Mouse (Mus musculus): Measurements from ENCODE around the gene Elp5. TPM values are rescaled to one million over a fixed set of nuclear protein-coding genes. Genes with fewer than 3 reads are reported as not detected.

Gene Elp5
- polyA plus RNA-seq, 1 experiment from 2014 or later, result 154 TPM

DNA sequence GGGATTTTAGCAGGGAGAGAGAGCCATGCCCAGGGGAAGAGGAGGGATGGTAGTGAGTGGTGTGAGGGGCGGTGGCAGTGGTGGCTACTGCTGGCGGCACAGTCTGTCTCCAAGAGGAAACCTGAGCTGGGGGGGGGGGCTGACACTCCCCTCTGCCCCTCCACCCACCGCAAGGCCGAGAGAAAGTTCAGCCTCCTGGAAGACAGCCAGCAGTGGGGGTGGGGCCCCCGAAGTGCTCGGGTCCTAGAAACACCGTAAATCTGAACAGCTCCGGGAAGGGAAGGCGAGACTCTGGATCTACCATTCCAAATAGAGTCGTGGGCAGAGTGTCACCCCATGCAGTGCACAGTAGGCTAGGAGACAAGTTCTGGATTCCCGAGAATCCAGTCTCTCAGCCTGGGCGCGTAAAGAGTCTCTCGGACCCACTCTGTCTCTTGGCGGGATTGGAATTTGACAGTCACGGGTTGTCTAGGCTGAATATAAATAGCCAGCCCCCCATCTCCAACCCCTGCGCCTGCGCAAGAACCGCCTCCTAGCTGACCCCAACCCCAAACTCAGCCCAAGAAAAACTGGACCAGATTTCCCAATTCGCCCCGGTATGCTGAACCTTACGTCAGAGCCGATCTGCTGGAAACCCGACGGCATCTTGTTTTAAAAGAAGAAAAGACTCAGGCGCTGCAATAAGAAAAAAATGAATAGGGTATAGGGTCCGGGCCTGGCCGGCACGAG is 34.8 kb downstream of the Elp5 start:
- Histone ChIP-seq H3K9me3 (no peaks in the 10 kb centered on the region), H3K27ac (no peak overlapping the region), H3K27me3 (peaks cover 40% of the 10 kb centered on the region), H3K4me3 (peak overlapping the region; percentile 44), H3K36me3 (no peaks in the 10 kb centered on the region), H3K9ac (peak overlapping the region; percentile 63), H3K4me1 (replicated peaks) (peaks cover 19% of the 10 kb centered on the region), H3K4me2 (peak overlapping the region; percentile 62)
- WGBS, result 2% methylated on average over 29 of the region's 29 CpGs
- ATAC-seq (ENCODE audit: low FRiP score), result peak; percentile 46

DNA sequence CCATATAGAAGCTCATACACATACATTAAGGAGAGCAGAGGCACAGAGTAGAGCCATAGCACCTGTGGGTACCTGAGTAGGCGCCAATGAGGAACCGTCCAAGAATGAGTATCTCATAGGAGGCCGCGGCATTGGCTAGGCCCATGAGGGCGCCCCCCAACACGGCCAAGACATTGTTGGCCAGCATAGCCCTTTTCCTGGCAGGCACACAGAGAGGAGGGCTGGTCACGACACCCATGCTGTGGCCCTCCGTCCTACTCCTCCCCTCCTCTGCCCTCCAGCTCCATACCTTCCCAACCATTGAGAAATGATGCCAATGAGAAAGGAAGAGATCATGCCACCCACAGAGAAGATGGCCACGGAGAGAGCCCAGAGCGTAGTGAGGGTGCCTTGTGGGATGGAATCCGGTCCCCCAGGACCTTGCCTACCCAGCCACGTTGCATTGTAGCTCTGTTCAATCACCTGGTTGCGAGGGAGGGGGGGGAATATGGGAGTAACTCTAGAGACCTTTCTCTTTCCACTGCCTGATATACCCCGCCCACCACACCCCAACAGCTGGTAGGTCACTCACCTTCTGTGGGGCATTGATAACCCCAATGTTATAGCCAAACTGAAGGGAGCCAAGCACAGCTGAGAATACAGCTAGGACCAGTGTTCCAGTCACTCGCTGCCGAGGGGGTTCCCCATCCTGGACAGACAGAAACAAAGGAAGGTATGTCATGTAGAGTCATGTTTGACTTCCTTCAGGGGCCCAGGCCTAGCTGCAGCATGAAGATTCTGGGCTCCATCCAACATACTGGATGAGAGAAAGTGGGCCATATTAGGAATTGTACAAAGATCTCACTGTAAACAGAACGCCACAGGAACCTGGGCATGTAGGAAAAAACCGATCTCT is 36.1 kb downstream of the Elp5 start:
- H3K4me2 ChIP-seq, result no peak overlapping the region

DNA sequence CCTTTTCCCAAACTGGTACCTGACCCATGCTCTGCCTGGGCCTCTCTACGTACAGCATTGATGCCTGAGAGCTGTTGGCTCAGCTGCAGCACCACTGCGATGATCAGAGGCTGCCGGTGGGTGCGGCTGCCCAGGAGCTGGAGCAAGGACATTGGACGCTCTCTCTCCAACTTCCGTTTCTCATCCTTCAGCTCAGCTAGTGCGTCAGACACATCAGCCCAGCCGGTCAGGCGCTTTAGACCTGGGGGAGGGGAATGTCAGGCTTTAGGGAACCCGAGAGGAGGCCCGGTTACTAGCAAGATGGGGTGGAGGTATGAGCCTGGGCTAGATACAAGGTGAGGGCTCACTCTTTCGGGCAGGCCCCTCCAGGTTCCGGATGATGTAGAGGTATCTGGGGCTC is 37.1 kb downstream of the Elp5 start:
- Histone ChIP-seq H3K27ac (no peak overlapping the region), H3K9ac (no peak overlapping the region), H3K4me3 (no peak overlapping the region), H3K9me3 (no peaks in the 10 kb centered on the region), H3K4me2 (no peak overlapping the region), H3K36me3 (no peaks in the 10 kb centered on the region), H3K27me3 (peaks cover 26% of the 10 kb centered on the region), H3K4me1 (replicated peaks) (peaks cover 22% of the 10 kb centered on the region)
- no peak for ATAC-seq (ENCODE audit: low FRiP score)
- 76% methylated on average over 13 of the region's 13 CpGs for WGBS

More for the DNA sequence above, 36.1 kb downstream of the Elp5 start:
- Histone ChIP-seq H3K4me3 (no peak overlapping the region; the same call in 1 of the 2 replicates), H3K27me3 (peaks cover 34% of the 10 kb centered on the region), H3K9me3 (no peaks in the 10 kb centered on the region), H3K36me3 (no peaks in the 10 kb centered on the region), H3K9ac (no peak overlapping the region), H3K27ac (no peak overlapping the region), H3K4me1 (replicated peaks) (peaks cover 19% of the 10 kb centered on the region)
- ATAC-seq (ENCODE audit: low FRiP score), result no peak
- WGBS, result 93% methylated on average over 18 of the region's 18 CpGs

DNA sequence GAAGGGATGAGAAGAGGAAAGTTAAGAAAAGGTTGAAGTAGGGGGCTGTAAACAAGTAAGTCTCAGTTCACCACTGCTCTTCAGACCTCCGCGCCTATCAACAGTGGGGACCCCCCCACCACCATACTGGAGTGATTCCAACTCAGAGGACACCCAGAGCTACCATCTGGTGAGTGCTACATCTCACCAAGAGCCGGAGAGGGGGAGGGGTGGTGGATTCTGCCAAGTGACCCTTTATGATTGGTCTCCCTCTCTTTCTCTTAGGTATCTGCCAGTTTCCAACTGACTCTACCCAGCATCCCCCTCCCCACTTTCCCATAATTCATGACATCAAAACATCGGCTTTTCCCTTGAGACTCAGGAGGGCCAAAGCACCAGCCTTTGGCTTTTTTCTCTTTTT is 41.4 kb downstream of the Elp5 start:
- Histone ChIP-seq H3K4me3 (no peak overlapping the region), H3K27me3 (peaks cover 43% of the 10 kb centered on the region), H3K36me3 (no peaks in the 10 kb centered on the region), H3K4me1 (replicated peaks) (peaks cover 15% of the 10 kb centered on the region), H3K9ac (no peak overlapping the region), H3K27ac (no peak overlapping the region), H3K4me2 (no peak overlapping the region), H3K9me3 (no peaks in the 10 kb centered on the region)
- no peak for ATAC-seq (ENCODE audit: low FRiP score)
- WGBS, result 80% methylated on average over 4 of the region's 4 CpGs

DNA sequence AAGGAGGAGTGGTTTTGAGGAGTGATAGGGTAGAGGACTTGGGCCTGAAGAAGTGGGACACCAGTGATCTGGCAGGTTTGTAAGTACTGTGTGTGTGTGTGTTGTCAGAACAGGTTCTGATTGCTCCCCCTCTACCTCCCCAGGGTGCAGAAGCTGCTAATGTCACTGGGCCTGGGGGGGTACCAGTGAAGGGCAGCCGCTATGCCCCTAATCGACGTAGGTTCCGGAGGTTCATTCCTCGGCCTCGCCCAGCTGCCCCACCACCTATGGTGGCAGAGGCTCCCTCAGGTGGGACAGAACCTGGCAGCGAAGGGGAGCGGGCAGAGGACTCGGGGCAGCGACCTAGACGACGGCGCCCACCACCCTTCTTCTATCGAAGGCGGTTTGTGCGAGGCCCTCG is 42.6 kb downstream of the Elp5 start:
- Histone ChIP-seq H3K4me1 (replicated peaks) (peaks cover 20% of the 10 kb centered on the region), H3K4me3 (no peak overlapping the region), H3K9ac (no peak overlapping the region), H3K9me3 (no peaks in the 10 kb centered on the region), H3K27me3 (peaks cover 50% of the 10 kb centered on the region), H3K4me2 (no peak overlapping the region), H3K27ac (no peak overlapping the region), H3K36me3 (no peaks in the 10 kb centered on the region)
- no peak for ATAC-seq (ENCODE audit: low FRiP score)
- WGBS, result 92% methylated on average over 17 of the region's 17 CpGs

DNA sequence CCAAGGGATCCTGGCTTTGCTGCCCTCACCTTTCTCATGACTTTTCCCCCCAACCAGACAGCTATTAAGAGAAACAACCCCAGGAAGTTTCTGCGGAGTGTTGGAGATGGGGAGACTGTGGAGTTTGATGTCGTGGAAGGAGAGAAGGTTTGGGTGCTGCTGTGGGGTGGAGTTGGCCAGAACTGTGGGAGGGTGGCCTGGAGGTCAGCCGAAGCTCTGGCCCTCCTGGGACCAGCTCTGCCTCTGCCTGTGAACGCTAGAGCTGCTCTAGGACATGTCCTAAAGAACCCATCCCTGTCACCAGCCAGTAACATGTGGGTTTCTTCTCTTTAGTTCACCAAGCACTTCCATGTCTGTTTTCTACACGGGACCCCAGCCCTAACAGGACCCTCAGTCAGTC is 43.1 kb downstream of the Elp5 start:
- H3K4me3 ChIP-seq, result no peak overlapping the region
- H3K9ac ChIP-seq, result no peak overlapping the region
- H3K4me2 ChIP-seq, result no peak overlapping the region
- H3K27me3 ChIP-seq, result peaks cover 55% of the 10 kb centered on the region
- H3K27ac ChIP-seq, result no peak overlapping the region
- whole genome bisulfite sequencing, result 64% methylated on average over 5 of the region's 5 CpGs
- no peaks in the 10 kb centered on the region for H3K36me3 ChIP-seq
- H3K4me1 ChIP-seq (replicated peaks), result peaks cover 23% of the 10 kb centered on the region
- no peak for ATAC-seq (ENCODE audit: low FRiP score)
- H3K9me3 ChIP-seq, result no peaks in the 10 kb centered on the region

DNA sequence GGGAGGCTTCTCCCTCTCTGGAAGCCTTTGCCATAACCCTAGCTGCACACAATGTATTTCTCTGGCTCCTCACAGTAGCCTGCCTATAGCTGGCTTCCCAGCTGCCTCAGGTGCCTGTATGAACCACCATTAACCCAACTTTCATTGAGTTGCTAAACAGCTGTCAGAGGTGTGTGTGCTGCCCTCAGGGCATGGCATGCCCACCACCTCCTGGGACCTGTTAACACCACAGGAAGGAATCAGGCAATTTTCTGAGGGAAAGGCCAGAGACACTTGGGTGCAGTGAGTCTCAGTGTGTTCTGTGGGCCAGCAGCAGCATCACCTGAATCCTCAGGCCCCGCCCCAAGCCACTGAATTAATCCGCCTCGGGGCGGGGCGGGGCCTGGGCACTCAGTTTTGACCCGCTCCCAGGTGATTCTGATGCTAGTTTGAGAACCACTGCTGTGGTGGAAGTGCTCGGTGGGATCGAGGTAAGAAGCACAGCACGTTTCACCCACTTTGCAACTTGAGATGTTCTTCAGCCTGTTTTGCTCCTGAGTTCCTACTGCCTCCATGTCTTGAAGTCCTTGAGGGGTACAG is 43.8 kb downstream of the Elp5 start:
- Histone ChIP-seq H3K9ac (peak overlapping the region; percentile 35; the same call in 1 of the 2 replicates), H3K36me3 (no peaks in the 10 kb centered on the region), H3K4me3 (no peak overlapping the region), H3K27ac (no peak overlapping the region), H3K4me1 (replicated peaks) (peaks cover 25% of the 10 kb centered on the region), H3K27me3 (peaks cover 55% of the 10 kb centered on the region), H3K9me3 (no peaks in the 10 kb centered on the region), H3K4me2 (no peak overlapping the region)
- ATAC-seq (ENCODE audit: low FRiP score), result no peak
- WGBS, result 36% methylated on average over 9 of the region's 9 CpGs

DNA sequence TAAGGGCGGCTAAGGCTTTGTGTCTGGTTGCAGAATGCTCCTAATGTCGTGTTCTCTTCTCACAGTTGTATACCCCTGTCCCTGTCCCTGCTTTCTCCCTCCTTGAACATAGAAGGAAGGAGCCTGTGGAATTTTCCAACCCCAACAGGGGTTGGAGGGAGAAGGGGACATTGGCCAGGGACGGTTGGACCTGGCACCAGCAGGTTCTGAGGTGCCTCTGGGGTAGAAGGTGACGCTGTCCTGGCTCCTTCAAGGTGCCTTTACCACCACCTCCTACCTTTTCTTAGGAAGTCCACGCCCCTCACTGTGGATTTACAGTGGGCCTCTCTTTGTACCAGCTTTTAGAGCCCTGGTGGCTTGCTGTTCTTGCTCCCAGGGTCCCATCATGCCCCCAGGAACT is 44.5 kb downstream of the Elp5 start:
- no peaks in the 10 kb centered on the region for H3K36me3 ChIP-seq
- no peak overlapping the region for H3K4me3 ChIP-seq
- peaks cover 55% of the 10 kb centered on the region for H3K27me3 ChIP-seq
- no peak overlapping the region for H3K4me2 ChIP-seq
- ATAC-seq (ENCODE audit: low FRiP score), result no peak
- no peak overlapping the region for H3K9ac ChIP-seq
- peaks cover 25% of the 10 kb centered on the region for H3K4me1 ChIP-seq (replicated peaks)
- no peak overlapping the region for H3K27ac ChIP-seq
- 72% methylated on average over 5 of the region's 5 CpGs for WGBS
- no peaks in the 10 kb centered on the region for H3K9me3 ChIP-seq

DNA sequence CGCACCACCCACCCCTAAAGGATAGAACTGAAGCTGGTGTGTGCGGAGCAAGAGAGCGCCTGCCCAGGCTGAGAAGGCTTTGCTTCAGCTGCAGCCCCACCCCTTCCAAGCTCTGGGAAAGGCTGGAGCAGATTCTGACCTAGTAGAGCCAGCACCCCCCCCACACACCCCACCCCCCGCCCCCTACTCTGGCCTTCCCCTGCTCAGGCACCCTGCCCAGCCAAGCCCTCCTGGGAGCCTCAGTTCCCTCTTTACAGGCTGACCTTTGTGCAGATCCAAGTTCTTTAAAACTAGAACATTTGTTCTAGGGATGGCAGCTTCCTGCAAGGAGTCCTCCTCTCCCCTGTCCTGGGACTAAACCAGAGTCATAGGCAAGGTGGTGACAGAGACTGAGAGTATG is 44.9 kb downstream of the Elp5 start:
- Histone ChIP-seq H3K27me3 (peaks cover 55% of the 10 kb centered on the region), H3K27ac (no peak overlapping the region), H3K4me3 (no peak overlapping the region), H3K4me1 (replicated peaks) (peaks cover 25% of the 10 kb centered on the region), H3K9me3 (no peaks in the 10 kb centered on the region), H3K4me2 (no peak overlapping the region), H3K9ac (no peak overlapping the region), H3K36me3 (no peaks in the 10 kb centered on the region)
- WGBS, result 50% methylated on average over 4 of the region's 4 CpGs
- no peak for ATAC-seq (ENCODE audit: low FRiP score)

DNA sequence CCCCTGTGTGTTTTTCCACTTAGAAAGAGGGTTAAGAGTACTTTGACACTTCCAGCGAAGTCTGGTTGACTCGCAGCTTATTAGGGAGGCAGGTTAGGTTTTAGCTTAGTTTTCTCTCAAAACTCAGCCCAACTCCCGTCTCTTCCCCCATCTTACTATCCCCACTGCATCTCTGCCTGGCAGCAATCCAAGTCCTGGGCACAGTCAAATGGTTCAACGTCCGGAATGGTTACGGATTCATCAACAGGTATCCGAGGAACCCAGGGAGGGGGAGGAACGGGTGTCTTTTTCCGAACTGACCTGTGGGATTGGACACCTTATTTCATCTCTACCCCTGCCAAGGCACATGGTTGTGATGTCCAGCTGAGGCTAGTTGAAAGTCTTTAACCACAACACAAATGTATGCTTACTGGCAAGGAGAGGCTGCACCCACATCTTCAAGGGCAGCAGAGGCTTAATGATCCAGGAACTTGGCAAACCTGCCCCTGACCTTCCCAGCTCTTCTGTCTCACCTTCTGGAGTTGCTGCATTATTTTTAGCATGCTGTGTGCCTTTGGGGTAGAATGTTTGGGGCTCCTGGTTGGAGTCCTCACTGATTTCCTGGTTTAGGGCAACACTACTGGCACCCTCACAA is 45.5 kb downstream of the Elp5 start:
- Histone ChIP-seq H3K27ac (no peak overlapping the region), H3K4me1 (replicated peaks) (peaks cover 25% of the 10 kb centered on the region), H3K36me3 (no peaks in the 10 kb centered on the region), H3K9me3 (no peaks in the 10 kb centered on the region), H3K4me3 (peak overlapping the region; percentile 61), H3K4me2 (peak overlapping the region; percentile 99), H3K27me3 (peaks cover 58% of the 10 kb centered on the region), H3K9ac (peak overlapping the region; percentile 75; the same call in 1 of the 2 replicates)
- 44% methylated on average over 9 of the region's 9 CpGs for WGBS
- no peak for ATAC-seq (ENCODE audit: low FRiP score)

DNA sequence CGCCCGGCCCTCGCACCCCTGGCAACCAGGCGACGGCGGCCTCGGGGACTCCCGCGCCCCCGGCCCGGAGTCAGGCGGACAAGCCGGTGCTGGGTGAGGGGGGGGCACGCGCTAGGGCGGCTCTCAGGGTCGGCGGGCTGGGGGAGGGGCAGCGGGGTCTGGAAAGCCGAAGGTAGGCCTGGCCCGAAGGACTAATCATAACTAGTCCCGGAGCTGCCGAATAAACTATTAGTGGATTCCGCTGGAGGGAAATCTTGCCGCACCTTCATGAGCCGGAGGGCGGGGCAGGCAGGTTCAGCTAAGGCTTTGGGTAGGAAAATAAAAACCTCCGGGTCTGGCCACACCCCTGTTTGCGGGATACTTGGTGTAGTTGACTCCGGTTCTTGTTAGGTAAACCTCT is 46.2 kb downstream of the Elp5 start:
- Histone ChIP-seq H3K4me1 (replicated peaks) (peaks cover 25% of the 10 kb centered on the region), H3K36me3 (no peaks in the 10 kb centered on the region), H3K9ac (peak overlapping the region; percentile 75), H3K9me3 (no peaks in the 10 kb centered on the region), H3K27ac (no peak overlapping the region), H3K4me2 (peak overlapping the region; percentile 99), H3K27me3 (peaks cover 61% of the 10 kb centered on the region), H3K4me3 (peak overlapping the region; percentile 61)
- ATAC-seq (ENCODE audit: low FRiP score), result no peak
- WGBS, result 2% methylated on average over 26 of the region's 30 CpGs

Measured in hindbrain, embryonic 13.5 days (tissue).